Mouse (Mus musculus): ENCODE data around the gene Lin7b. TPM values are rescaled to one million over a fixed set of nuclear protein-coding genes. Genes with fewer than 3 reads are reported as not detected.

The Lin7b gene
- total RNA-seq, 2 experiments from 2014 or later, result 138 to 146 TPM

DNA sequence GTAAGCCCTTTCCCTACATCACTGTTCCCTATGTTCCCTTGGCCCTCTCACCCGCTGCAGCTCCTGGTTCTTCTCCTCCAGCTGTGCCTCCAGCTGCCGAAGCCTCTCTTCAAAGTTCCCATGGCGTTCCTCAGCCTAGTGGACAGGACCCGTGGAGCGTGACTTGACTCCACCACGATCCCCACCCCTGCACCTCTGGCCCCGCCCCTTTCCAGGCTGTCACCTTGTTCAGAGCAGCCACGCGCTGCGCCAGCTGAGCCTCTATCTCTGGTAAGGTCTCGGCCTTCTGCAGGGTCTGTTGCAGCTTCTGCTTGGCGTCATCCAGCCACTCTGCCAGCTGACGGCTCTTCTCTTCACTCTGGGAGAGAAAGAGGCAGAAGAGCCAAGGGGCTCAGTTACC lies 14.3 kb downstream of the Lin7b start:
- no peak overlapping the region for H3K27ac ChIP-seq
- H3K4me3 ChIP-seq, result no peak overlapping the region
- no peak for TF ChIP-seq CTCF (conservative IDR thresholded peaks at IDR 0.05)
- no peak for DNase-seq (ENCODE audit: low spot score in 2 of 2)

DNA sequence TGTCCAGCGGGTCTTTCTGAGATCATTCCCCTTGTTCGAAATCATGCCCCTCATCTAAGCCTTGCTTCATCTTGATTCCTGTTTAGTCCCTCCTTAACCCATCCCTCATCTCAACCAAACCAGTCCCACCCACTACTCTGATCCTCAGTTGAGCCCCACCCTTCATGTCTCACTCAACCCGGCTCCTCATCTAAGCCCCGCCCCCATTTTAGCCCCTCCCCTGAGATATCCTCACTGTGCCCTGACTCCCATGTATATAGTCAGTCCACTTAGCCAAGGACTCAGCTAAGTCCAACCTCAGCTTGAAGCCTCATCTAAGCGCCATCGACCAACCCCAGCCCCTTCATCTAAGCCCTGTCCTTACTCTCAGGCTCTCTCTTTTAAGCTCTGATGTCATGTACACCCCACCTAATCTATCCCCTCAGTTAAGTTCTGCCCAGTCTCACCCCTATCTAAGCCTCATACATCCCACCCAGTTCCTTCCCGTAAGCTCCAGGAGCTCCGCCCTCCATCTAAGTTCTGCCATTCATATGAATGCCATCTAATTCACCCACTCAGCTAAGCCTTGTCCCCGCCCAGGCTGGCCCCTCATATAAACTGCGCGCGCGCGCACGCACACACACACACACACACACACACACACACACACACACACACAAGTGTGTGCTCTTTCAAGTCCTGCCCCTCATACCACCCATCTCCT lies 14.9 kb downstream of the Lin7b start:
- no peak for TF ChIP-seq CTCF (conservative IDR thresholded peaks at IDR 0.05)
- Histone ChIP-seq H3K27ac (no peak overlapping the region), H3K4me3 (no peak overlapping the region)
- no peak for DNase-seq (ENCODE audit: low spot score in 2 of 2)

DNA sequence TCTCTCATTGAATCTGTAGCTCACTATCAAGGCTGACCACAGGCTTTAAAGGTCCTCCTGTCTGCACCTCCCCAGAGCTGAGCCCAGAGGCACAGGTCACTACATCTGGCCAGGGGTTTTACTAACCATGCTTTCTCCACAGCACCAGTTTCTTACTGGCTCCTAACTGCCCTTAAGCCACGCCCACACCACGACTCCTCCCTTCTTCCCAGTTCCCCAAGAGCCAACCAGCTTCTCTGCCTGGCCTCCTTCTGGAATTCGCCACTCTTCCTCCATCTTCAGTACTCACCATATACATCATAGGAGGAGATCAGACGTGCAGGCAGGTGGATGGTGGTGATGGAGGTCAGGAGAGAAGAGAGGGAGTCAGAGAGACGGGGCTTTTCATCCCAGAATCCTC lies 17.3 kb downstream of the Lin7b start:
- DNase-seq (ENCODE audit: low spot score in 2 of 2), result no peak
- no peak for TF ChIP-seq CTCF (conservative IDR thresholded peaks at IDR 0.05)
- Histone ChIP-seq H3K27ac (no peak overlapping the region), H3K4me3 (no peak overlapping the region)

DNA sequence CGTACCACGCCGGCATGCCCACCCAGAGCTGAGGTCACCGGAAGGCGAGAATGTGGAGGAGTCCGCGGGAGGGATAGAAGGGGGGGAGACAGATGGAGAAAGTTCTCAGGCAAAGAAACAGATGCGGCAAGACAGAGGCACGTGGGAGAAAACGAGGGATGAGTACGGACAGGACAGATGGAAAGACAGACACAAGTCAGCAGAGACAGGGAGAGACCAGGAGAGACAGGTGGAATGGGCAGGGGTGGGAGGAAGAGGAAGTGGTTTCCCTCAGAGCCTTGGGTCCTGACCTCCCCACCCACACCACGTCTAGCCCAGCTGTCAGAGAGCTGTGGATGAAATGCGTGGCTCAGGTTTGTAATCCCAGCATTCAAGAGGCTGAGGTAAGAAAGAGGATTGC lies 23.5 kb downstream of the Lin7b start:
- Histone ChIP-seq H3K4me3 (no peak overlapping the region), H3K27ac (peak overlapping the region; percentile 48; the same call in 1 of the 2 replicates)
- no peak for DNase-seq (ENCODE audit: low spot score in 2 of 2)
- TF ChIP-seq CTCF (conservative IDR thresholded peaks at IDR 0.05), result no peak

DNA sequence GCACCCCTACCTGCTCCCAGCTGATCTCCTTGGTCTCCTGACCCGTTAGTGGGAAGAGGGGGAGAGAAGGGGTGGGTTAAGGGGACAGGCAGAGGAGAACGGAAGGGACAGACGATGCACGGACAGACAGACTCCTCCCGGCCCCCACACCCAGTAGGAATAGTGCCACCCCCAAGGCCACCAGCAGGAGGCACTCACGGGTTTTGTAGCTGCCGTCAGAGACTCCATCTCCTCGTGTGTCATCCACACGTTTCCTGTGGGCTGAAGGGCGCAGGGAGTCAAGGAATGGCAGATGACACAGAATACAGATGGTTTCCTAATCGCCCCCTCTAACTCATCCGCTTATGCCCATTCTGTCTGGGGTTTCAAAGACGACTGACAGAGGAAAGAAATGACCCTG lies 26.8 kb downstream of the Lin7b start:
- Histone ChIP-seq H3K27ac (peak overlapping the region; percentile 61), H3K4me3 (no peak overlapping the region)
- DNase-seq (ENCODE audit: low spot score in 2 of 2), result no peak
- TF ChIP-seq CTCF (conservative IDR thresholded peaks at IDR 0.05), result peak; percentile 63

DNA sequence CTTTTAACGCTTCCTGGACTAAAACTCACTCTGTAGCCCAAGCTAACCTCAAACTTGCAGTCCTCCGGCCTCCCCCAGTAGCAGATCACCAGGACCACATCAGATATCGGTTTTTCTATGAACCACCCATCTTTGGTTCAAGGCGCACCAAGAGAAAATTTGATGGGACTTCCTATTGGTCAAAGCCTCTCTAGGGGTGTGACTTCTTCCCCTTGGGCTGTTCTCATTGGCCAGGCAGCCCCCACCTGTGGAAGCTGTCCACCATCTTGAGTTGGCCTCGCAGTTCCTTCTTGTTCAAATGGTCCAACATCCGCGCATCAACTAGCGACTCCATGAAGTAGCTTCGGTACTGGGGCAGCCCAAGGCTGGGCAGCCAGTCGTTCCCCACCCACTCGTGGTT lies 28.3 kb downstream of the Lin7b start:
- Histone ChIP-seq H3K4me3 (no peak overlapping the region), H3K27ac (peak overlapping the region; percentile 55; the same call in 1 of the 2 replicates)
- no peak for DNase-seq (ENCODE audit: low spot score in 2 of 2)
- no peak for TF ChIP-seq CTCF (conservative IDR thresholded peaks at IDR 0.05)

DNA sequence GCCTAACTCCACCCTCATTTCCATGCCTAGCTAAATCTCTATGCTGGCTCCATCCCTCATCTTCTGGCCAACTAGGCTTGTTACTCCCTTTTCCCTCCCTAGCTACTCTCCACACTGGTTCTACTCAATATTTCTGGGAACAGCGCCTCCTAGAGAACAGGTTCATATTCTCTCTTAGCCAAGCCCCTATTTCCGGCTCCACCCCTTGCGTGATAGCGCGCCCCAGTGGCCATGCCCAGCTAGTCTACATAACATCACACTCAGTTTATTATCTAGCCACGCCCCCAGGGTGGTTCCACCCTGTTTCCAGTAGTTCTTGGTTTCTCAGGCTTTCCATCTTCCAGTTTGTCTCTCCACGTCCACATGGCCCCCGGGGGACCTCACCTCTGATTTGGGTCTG lies 29.1 kb downstream of the Lin7b start:
- Histone ChIP-seq H3K27ac (no peak overlapping the region), H3K4me3 (no peak overlapping the region)
- DNase-seq (ENCODE audit: low spot score in 2 of 2), result peak; percentile 88 to 89
- TF ChIP-seq CTCF (conservative IDR thresholded peaks at IDR 0.05), result peak; percentile 93

DNA sequence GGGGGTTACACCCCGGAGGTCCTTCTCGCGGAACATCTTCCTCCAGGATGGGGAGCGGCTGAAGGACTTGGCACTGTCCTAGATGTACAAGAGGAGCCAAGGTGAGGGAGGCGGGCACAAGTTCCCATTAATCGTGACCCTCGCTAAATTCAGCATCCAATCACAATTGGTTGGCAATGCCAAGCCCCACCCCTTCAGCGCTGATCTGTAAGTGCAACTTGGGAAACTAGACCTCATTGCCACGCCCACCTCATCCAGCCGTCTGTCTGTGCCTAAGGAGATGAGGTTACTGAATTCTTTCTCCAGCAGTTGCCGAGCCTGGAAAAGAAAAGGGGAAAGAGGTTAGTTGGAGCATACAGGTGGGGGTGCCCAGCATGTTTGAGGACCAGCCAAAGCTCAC lies 29.7 kb downstream of the Lin7b start:
- TF ChIP-seq CTCF (conservative IDR thresholded peaks at IDR 0.05), result no peak
- H3K27ac ChIP-seq, result no peak overlapping the region

DNA sequence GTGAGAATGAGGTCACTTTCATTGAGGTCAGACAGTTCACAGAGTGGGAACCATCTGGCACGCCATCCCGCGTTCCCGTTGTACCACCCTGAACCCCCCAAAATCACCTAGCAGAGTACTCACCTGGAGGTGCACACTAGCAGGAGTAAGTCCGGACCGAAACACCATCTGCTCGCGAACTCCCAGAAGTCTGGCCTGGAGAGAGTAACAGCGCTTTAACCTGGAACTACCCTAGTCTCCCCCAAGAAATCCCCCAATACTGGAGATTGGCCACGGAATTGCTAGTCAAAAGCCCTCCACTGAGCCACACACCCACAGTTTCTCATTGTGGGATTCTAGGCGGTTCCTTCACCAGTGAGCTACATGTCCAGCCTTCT lies 30.3 kb downstream of the Lin7b start:
- no peak for TF ChIP-seq CTCF (conservative IDR thresholded peaks at IDR 0.05)
- H3K4me3 ChIP-seq, result no peak overlapping the region
- DNase-seq (ENCODE audit: low spot score in 2 of 2), result no peak
- H3K27ac ChIP-seq, result no peak overlapping the region

More for the DNA sequence above, 29.7 kb downstream of the Lin7b start:
- DNase-seq (ENCODE audit: low spot score in 2 of 2), result no peak
- H3K4me3 ChIP-seq, result no peak overlapping the region

DNA sequence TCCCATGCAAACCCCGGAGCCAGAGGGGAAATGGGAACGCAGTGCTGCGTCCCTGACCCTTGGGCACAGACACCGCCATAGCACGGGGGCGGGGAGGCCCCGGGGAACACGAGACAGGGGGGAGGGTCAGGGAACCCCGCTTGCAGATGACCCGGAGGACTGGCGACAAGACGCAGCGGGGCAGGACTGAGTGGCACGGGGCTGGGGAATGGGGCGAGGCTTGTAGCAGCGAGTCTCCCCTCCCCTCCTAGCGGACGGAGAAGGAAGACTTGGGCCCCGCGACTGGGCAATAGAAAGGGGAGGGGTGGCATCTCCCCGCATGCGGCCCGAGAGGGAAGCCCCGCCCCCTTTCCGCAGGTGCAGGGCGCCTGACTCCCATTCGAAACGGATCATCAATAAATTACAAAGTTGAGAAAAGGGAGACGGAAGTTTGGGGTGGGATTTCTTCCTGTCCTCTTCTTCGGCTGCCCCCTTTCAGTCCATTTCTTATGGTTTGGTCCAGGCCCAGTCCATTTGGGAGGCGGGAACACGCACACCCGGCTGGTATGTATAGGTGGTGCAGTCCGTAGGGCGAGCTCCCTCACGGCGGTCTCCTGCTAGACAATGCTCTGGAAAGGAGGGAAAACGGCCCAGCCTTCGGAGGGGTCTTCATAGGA lies 30.8 kb downstream of the Lin7b start:
- no peak for DNase-seq (ENCODE audit: low spot score in 2 of 2)
- Histone ChIP-seq H3K27ac (no peak overlapping the region), H3K4me3 (peak overlapping the region; percentile 47)
- peak; percentile 45 for TF ChIP-seq CTCF (conservative IDR thresholded peaks at IDR 0.05)

DNA sequence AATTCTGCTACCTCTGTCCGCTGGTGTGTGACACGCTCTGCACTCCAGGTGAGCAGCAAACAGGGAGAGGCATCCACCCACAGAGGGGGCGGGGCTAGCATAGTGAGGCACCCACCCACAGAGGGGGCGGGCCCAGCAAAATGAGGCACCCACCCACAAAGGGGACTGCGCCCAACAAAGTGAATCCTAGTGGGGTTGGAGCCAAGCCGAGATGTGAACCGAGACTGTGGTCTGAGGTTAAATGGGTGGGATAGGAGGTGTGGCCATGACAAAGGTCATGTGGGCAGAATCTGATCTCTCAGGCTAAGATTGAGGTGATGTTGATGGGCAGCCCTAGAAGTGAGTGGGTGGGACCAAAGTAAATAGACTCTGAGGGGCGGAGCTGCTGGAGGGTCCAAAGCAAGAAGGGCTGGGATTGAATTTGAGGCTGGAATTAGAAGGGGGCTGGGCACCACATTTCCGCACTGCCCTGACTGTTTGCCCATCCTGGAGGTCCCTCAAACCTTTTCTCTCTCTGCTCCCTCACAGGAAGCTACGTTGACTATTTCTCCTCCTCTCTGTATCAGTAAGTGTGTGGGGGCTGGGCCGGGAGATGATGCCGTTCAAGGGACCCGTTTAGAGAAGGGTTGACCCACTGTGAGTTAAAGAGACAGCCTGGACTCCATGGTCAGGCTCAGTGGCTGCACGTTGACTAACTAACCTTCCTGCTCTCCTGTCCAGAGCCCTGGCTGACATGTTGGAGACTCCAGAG lies 32.0 kb downstream of the Lin7b start:
- Histone ChIP-seq H3K27ac (no peak overlapping the region), H3K4me3 (no peak overlapping the region)
- no peak for TF ChIP-seq CTCF (conservative IDR thresholded peaks at IDR 0.05)
- DNase-seq (ENCODE audit: low spot score in 2 of 2), result no peak

DNA sequence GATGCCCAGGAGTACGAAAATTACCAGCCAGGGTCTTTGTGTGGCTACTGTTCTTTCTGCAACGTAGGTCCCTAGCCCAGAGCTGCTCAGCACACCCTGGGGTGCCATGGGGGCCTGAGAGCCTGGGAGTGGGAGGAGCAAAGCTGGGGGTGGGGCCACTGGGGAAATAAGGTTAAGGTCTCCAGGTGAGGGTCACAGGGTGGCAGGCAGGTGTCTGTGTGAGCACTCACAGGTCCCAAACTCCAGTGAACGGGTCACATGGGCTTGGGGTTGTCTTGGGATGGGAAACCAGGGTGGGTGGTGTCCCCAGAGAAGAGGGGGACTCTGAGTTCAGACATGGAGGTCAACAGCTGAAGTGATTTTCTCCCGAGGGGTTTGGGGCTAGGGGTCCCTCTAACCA lies 32.9 kb downstream of the Lin7b start:
- no peak overlapping the region for H3K27ac ChIP-seq
- no peak for TF ChIP-seq CTCF (conservative IDR thresholded peaks at IDR 0.05)
- no peak for DNase-seq (ENCODE audit: low spot score in 2 of 2)
- H3K4me3 ChIP-seq, result no peak overlapping the region

DNA sequence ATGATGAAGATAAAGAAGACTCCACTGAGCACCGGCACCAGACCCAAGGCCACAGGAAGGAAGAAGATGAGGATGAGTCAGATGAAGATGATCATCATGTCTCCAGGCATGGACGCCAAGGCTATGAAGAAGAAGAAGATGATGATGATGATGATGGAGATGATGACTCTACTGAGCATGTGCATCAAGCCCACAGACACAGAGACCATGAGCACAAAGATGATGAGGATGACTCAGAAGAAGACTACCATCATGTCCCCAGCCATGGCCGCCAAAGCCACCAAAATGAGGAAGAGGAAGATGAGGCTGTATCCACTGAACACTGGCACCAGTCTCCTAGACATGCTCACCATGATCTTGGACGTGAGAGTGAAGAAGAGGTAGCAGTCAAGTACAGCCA lies 34.1 kb downstream of the Lin7b start:
- H3K4me3 ChIP-seq, result no peak overlapping the region
- no peak overlapping the region for H3K27ac ChIP-seq
- TF ChIP-seq CTCF (conservative IDR thresholded peaks at IDR 0.05), result no peak
- no peak for DNase-seq (ENCODE audit: low spot score in 2 of 2)
